Mouse (Mus musculus): ENCODE results near the gene Atp12a.

The Atp12a gene

GRCm38 (mm10) chr14:56377745-56378144, 12.9 kb downstream of the Atp12a start:
- DNase-seq (ENCODE audit: extremely low spot score, low read depth, low spot score): no peak

GRCm38 (mm10) chr14:56379336-56379735, 14.5 kb downstream of the Atp12a start:
- no peak for DNase-seq (ENCODE audit: extremely low spot score, low read depth, low spot score)

GRCm38 (mm10) chr14:56382366-56382765, 17.5 kb downstream of the Atp12a start:
- no peak for DNase-seq (ENCODE audit: extremely low spot score, low read depth, low spot score)

GRCm38 (mm10) chr14:56390247-56390646, 25.4 kb downstream of the Atp12a start:
- DNase-seq (ENCODE audit: extremely low spot score, low read depth, low spot score): no peak

- DNase-seq (ENCODE audit: extremely low spot score, low read depth, low spot score): no peak
Measured at GRCm38 (mm10) chr14:56393704-56394312, 28.9 kb downstream of the Atp12a start.

GRCm38 (mm10) chr14:56398001-56398400, 33.1 kb downstream of the Atp12a start:
- DNase-seq (ENCODE audit: extremely low spot score, low read depth, low spot score): no peak

- DNase-seq (ENCODE audit: extremely low spot score, low read depth, low spot score): no peak
Measured at GRCm38 (mm10) chr14:56402311-56403071, 37.6 kb downstream of the Atp12a start, which contains the start of gene Rnf17. Rnf17 (plus strand) TSS chr14:56402581.

GRCm38 (mm10) chr14:56403072-56403375, 38.2 kb downstream of the Atp12a start:
- DNase-seq (ENCODE audit: extremely low spot score, low read depth, low spot score): no peak
